Mouse (Mus musculus) erythroblast, embryonic 14.5 days (primary cell): Measurements from ENCODE around the gene Trnt1.

ENCODE experiments used
- GATA1 ChIP-seq: IDR thresholded peaks from 2 replicates; pipeline ENCODE4 v1.6.1; 2012; ENCODE audit warnings: low read length, inconsistent platforms, mixed read lengths
- TAL1 ChIP-seq: IDR thresholded peaks from 3 replicates; pipeline ENCODE4 v1.6.1; 2012; ENCODE audit warnings: low read length, inconsistent platforms, mixed read lengths

GRCm38 (mm10) chr6:106740244-106740825 lies 28.6 kb upstream of the Trnt1 start:
- TF ChIP-seq TAL1 = no peak
- no peak for TF ChIP-seq GATA1
